ENCODE assay signal across 8 mouse cellular contexts in the genomic region with DNA sequence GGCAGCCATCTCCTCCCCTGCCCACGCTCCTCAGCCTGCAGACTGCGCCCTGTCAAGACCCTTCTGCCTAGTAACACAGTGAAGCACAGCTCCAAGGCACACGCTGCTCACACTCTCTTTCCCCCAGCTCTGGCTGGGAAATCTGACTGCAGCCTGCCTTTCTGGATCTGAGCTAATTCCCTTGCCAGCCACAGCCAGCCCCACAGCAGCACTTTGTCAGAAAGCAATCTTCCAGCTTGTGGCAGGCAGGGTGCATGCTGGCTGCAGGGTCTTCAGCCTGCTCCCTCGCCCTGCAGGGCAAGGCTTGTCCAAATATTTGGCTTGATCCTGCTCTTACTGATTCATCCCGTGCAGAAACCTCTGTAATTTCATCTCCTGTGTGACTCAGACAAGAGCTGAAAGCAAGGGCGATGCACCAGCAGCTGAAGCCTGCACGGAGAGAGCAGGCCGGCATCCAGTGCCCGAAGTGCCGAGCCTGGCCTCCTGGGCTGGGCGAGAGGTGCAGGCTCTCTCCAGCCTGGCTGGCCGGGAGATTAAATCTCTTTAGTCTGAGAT.
DNase-seq lines count a peak whose midpoint lies in the region; ATAC-seq and TF ChIP-seq lines count a peak whose summit lies in the region.

No protein-coding gene starts in this region.

- no peak for DNase-seq in lung, adult 2 months
- peak; percentile 31 for DNase-seq in cerebellum, adult 9-11 months
- peak; percentile 16 for DNase-seq in forelimb bud, embryonic 11.5 days (ENCODE audit: low read depth, low spot score)
- peak; percentile 31 to 57 for DNase-seq in left cerebral cortex, adult 18-20 months (ENCODE audit: low spot score in 2 of 2)
- DNase-seq in liver: no peak
- DNase-seq in urinary bladder, postnatal 25 days (ENCODE audit: low spot score): no peak

- H3K9ac ChIP-seq in lung, embryonic 16.5 days (ENCODE audit: low read length): peak overlapping the region; percentile 33; the same call in 1 of the 2 replicates
- peak overlapping the region; percentile 42 for H3K9ac ChIP-seq in neural tube, embryonic 13.5 days

- H3K4me3 ChIP-seq in lung, embryonic 16.5 days (ENCODE audit: low read length): no peak overlapping the region
- no peak overlapping the region for H3K4me3 ChIP-seq in lung, adult 2 months (replicated peaks; ENCODE audit: extremely low read depth, low read depth, low read length)
- no peak overlapping the region for H3K4me3 ChIP-seq in neural tube, embryonic 13.5 days

- no peaks in the 10 kb centered on the region for H3K9me3 ChIP-seq in lung, embryonic 16.5 days (ENCODE audit: control insufficient read depth, low read length)
- no peaks in the 10 kb centered on the region for H3K9me3 ChIP-seq in neural tube, embryonic 13.5 days

- no peak for TF ChIP-seq CTCF in lung, adult 2 months (IDR thresholded peaks at IDR 0.05; ENCODE audit: insufficient read depth, low read length)

- 15% methylated on average over 12 of the region's 12 CpGs for WGBS in lung, embryonic 16.5 days
- 44% methylated on average over 12 of the region's 12 CpGs for WGBS in lung, adult 2 months
- 22% methylated on average over 12 of the region's 12 CpGs for WGBS in neural tube, embryonic 13.5 days

- peaks cover 34% of the 10 kb centered on the region for H3K4me1 ChIP-seq in lung, embryonic 16.5 days (replicated peaks; ENCODE audit: control insufficient read depth, insufficient read depth, low read length)
- peaks cover 8% of the 10 kb centered on the region; the same call in 1 of the 2 replicates for H3K4me1 ChIP-seq in lung, adult 2 months (ENCODE audit: control insufficient read depth, insufficient read depth, low read length)
- H3K4me1 ChIP-seq in neural tube, embryonic 13.5 days (replicated peaks): peaks cover 50% of the 10 kb centered on the region

- no peak for TF ChIP-seq POLR2A in lung, adult 2 months (IDR thresholded peaks at IDR 0.05; ENCODE audit: borderline replicate concordance, extremely low read depth, low read depth, low read length)

- H3K36me3 ChIP-seq in lung, embryonic 16.5 days (ENCODE audit: control insufficient read depth, insufficient read depth, low read length): no peaks in the 10 kb centered on the region
- no peaks in the 10 kb centered on the region for H3K36me3 ChIP-seq in neural tube, embryonic 13.5 days

- no peaks in the 10 kb centered on the region for H3K27me3 ChIP-seq in lung, embryonic 16.5 days (ENCODE audit: control insufficient read depth, insufficient read depth, low read depth, low read length)
- H3K27me3 ChIP-seq in neural tube, embryonic 13.5 days: no peaks in the 10 kb centered on the region

- peak overlapping the region; percentile 39; the same call in 1 of the 2 replicates for H3K4me2 ChIP-seq in lung, embryonic 16.5 days (ENCODE audit: low read depth, low read length)
- peak overlapping the region; percentile 24 for H3K4me2 ChIP-seq in neural tube, embryonic 13.5 days

- peak; percentile 58 for ATAC-seq in lung, embryonic 16.5 days (ENCODE audit: low read depth)
- peak; percentile 47; the same call in 1 of the 2 replicates for ATAC-seq in neural tube, embryonic 13.5 days (ENCODE audit: low read depth)

- peak overlapping the region; percentile 43 for H3K27ac ChIP-seq in lung, embryonic 16.5 days (ENCODE audit: low read length)
- peak overlapping the region; percentile 85 for H3K27ac ChIP-seq in neural tube, embryonic 13.5 days (replicated peaks)

Comparison
In these comparisons a context has a peak if more than half of its experiments do, and no peak if none do; other contexts are left out.
1. DNase-seq: peak in cerebellum, adult 9-11 months (single experiment), forelimb bud, embryonic 11.5 days (single experiment) and left cerebral cortex, adult 18-20 months (2 of 2); none in lung, adult 2 months (single experiment), liver (single experiment) and urinary bladder, postnatal 25 days (single experiment).